ENCODE assay signal across 10 mouse cellular contexts in genomic region chrX:74424443-74424842, GRCm38 (mm10). TPM values are rescaled to one million over a fixed set of nuclear protein-coding genes. Genes with fewer than 3 reads are reported as not detected.
DNase-seq lines count a peak whose midpoint lies in the region; ATAC-seq and TF ChIP-seq lines count a peak whose summit lies in the region.
"Had no signal": no experiment of that assay in that cellular context is flagged by ENCODE, and none has a peak within 500 bp of the region (broad histone marks: within the 10 kb centered on the region; RNA-seq: fewer than 3 reads in every experiment).

No protein-coding gene starts in this region.

- no peak for TF ChIP-seq CTCF in kidney, adult 2 months (conservative IDR thresholded peaks at IDR 0.05; ENCODE audit: insufficient read depth, insufficient read length, low read depth, low read length)

- no peaks in the 10 kb centered on the region for H3K27me3 ChIP-seq in kidney, adult 2 months (replicated peaks; ENCODE audit: control insufficient read depth, insufficient read depth, low read length)
- H3K27me3 ChIP-seq in kidney, embryonic 15.5 days: no peaks in the 10 kb centered on the region
- H3K27me3 ChIP-seq in liver, embryonic 12.5 days (replicated peaks): no peaks in the 10 kb centered on the region
- H3K27me3 ChIP-seq in stomach, embryonic 16.5 days (ENCODE audit: control insufficient read depth, insufficient read depth, low read length): no peaks in the 10 kb centered on the region
- H3K27me3 ChIP-seq in hindbrain, embryonic 11.5 days (ENCODE audit: control insufficient read depth, insufficient read depth, low read length): no peaks in the 10 kb centered on the region
- H3K27me3 ChIP-seq: forebrain, embryonic 13.5 days had no signal

- H3K4me3 ChIP-seq in kidney, adult 2 months (ENCODE audit: insufficient read depth, low read depth, low read length): no peak overlapping the region
- H3K4me3 ChIP-seq in kidney, embryonic 15.5 days (replicated peaks): no peak overlapping the region
- peak overlapping the region; percentile 70 for H3K4me3 ChIP-seq in liver, embryonic 12.5 days
- H3K4me3 ChIP-seq in stomach, embryonic 16.5 days (replicated peaks; ENCODE audit: low read length): no peak overlapping the region
- H3K4me3 ChIP-seq in hindbrain, embryonic 11.5 days (ENCODE audit: low read depth, low read length): no peak overlapping the region
- H3K4me3 ChIP-seq: forebrain, embryonic 13.5 days had no signal

- H3K36me3 ChIP-seq in kidney, adult 2 months (ENCODE audit: control insufficient read depth, insufficient read depth, low read length): no peaks in the 10 kb centered on the region
- no peaks in the 10 kb centered on the region for H3K36me3 ChIP-seq in kidney, embryonic 15.5 days
- H3K36me3 ChIP-seq in liver, embryonic 12.5 days: peaks cover 3% of the 10 kb centered on the region; the same call in 1 of the 2 replicates
- no peaks in the 10 kb centered on the region for H3K36me3 ChIP-seq in stomach, embryonic 16.5 days (ENCODE audit: control insufficient read depth, insufficient read depth, low read length)
- no peaks in the 10 kb centered on the region for H3K36me3 ChIP-seq in hindbrain, embryonic 11.5 days (ENCODE audit: control insufficient read depth, insufficient read depth, low read length)

- no peak overlapping the region for H3K27ac ChIP-seq in kidney, adult 2 months (ENCODE audit: insufficient read depth, low read depth, low read length)
- H3K27ac ChIP-seq in kidney, embryonic 15.5 days: no peak overlapping the region
- H3K27ac ChIP-seq in liver, embryonic 12.5 days: peak overlapping the region; percentile 90
- peak overlapping the region; percentile 91 for H3K27ac ChIP-seq in stomach, embryonic 16.5 days (ENCODE audit: low read length)
- no peak overlapping the region for H3K27ac ChIP-seq in hindbrain, embryonic 11.5 days (ENCODE audit: low read depth, low read length)
- H3K27ac ChIP-seq: forebrain, embryonic 13.5 days; kidney, postnatal 0 days had no signal

- TF ChIP-seq POLR2A in kidney, adult 2 months (IDR thresholded peaks at IDR 0.05; ENCODE audit: low read depth, low read length): no peak

- H3K9me3 ChIP-seq in kidney, embryonic 15.5 days (replicated peaks): no peaks in the 10 kb centered on the region
- no peaks in the 10 kb centered on the region for H3K9me3 ChIP-seq in liver, embryonic 12.5 days (replicated peaks)
- H3K9me3 ChIP-seq in stomach, embryonic 16.5 days (replicated peaks; ENCODE audit: control insufficient read depth, low read length): no peaks in the 10 kb centered on the region
- H3K9me3 ChIP-seq in hindbrain, embryonic 11.5 days (ENCODE audit: control insufficient read depth, low read length): no peaks in the 10 kb centered on the region
- H3K9me3 ChIP-seq: forebrain, embryonic 13.5 days; G1E had no signal

- H3K9ac ChIP-seq in kidney, embryonic 15.5 days: no peak overlapping the region
- H3K9ac ChIP-seq in liver, embryonic 12.5 days: peak overlapping the region; percentile 64
- no peak overlapping the region for H3K9ac ChIP-seq in stomach, embryonic 16.5 days (ENCODE audit: low read length)
- no peak overlapping the region for H3K9ac ChIP-seq in hindbrain, embryonic 11.5 days (ENCODE audit: low read depth, low read length)
- H3K9ac ChIP-seq: forebrain, embryonic 13.5 days had no signal

- H3K4me1 ChIP-seq in kidney, adult 2 months (ENCODE audit: control insufficient read depth, insufficient read depth, low read length): 0 out of 2 replicates have a peak, but pooled peaks cover 7% of the 10 kb centered on the region
- H3K4me1 ChIP-seq in kidney, embryonic 15.5 days: 0 out of 2 replicates have a peak, but pooled peaks cover 2% of the 10 kb centered on the region
- H3K4me1 ChIP-seq in liver, embryonic 12.5 days: peaks cover 46% of the 10 kb centered on the region
- 0 out of 2 replicates have a peak, but pooled peaks cover 4% of the 10 kb centered on the region for H3K4me1 ChIP-seq in stomach, embryonic 16.5 days (ENCODE audit: control insufficient read depth, insufficient read depth, low read length)
- no peaks in the 10 kb centered on the region for H3K4me1 ChIP-seq in hindbrain, embryonic 11.5 days (replicated peaks; ENCODE audit: control insufficient read depth, insufficient read depth, low read length)

- ATAC-seq in kidney, embryonic 15.5 days (replicated peaks; ENCODE audit: low FRiP score): no peak
- peak; percentile 42; the same call in 1 of the 2 replicates for ATAC-seq in liver, embryonic 12.5 days
- peak; percentile 45; the same call in 1 of the 2 replicates for ATAC-seq in stomach, embryonic 16.5 days (ENCODE audit: insufficient read depth, low FRiP score)
- no peak for ATAC-seq in hindbrain, embryonic 11.5 days (ENCODE audit: low FRiP score)
- ATAC-seq: forebrain, embryonic 13.5 days had no signal

- DNase-seq in kidney, adult 2 months: peak; percentile 14
- DNase-seq in adrenal gland, postnatal 36 days: peak; percentile 28 to 38
- no peak for DNase-seq in hindbrain, embryonic 11.5 days (ENCODE audit: low spot score)
- no peak for DNase-seq in layer of hippocampus, adult 18-20 months (ENCODE audit: low spot score in 2 of 2)

- no peak overlapping the region for H3K4me2 ChIP-seq in kidney, embryonic 15.5 days
- peak overlapping the region; percentile 76 for H3K4me2 ChIP-seq in liver, embryonic 12.5 days
- H3K4me2 ChIP-seq in stomach, embryonic 16.5 days (ENCODE audit: low read depth, low read length): peak overlapping the region; percentile 13; the same call in 1 of the 2 replicates
- no peak overlapping the region for H3K4me2 ChIP-seq in hindbrain, embryonic 11.5 days (replicated peaks; ENCODE audit: low read depth, low read length)
- H3K4me2 ChIP-seq: forebrain, embryonic 13.5 days had no signal

RNA-seq across cellular contexts. Expression of gene G6pdx, which starts 4.6 kb away (rescaled TPM):
- polyA plus RNA-seq in kidney, adult 2 months (2012; rRNA removed): 34.1 and 34.8 TPM in 2 replicates
- 45.7 and 49.2 TPM in 2 replicates for polyA plus RNA-seq in kidney, embryonic 15.5 days (2015; fragmentation: Nextera tagmentation; extraction: Ambion mirVana)
- total RNA-seq in adrenal gland, postnatal 36 days (2021): 100 to 1,000 TPM; 172 to 176 TPM
- 56.5 and 60.4 TPM in 2 replicates for polyA plus RNA-seq in liver, embryonic 12.5 days (2016; fragmentation: Nextera tagmentation; extraction: Ambion mirVana)
- polyA plus RNA-seq in stomach, embryonic 16.5 days (2015; fragmentation: Nextera tagmentation; extraction: Ambion mirVana): 84.5 and 109 TPM in 2 replicates
- 54.9 and 56.5 TPM in 2 replicates for polyA plus RNA-seq in hindbrain, embryonic 11.5 days (2014; fragmentation: Nextera tagmentation; extraction: Ambion mirVana)
- total RNA-seq in layer of hippocampus, adult 18-20 months (2021): 10 to 100 TPM; 26.0 to 29.3 TPM

RNA-seq across cellular contexts. Expression of gene Ikbkg, which starts 31.4 kb away (rescaled TPM):
- 10.7 and 11.2 TPM in 2 replicates for polyA plus RNA-seq in kidney, adult 2 months (2012; rRNA removed)
- polyA plus RNA-seq in kidney, embryonic 15.5 days (2015; fragmentation: Nextera tagmentation; extraction: Ambion mirVana): 19.9 and 21.0 TPM in 2 replicates
- total RNA-seq in adrenal gland, postnatal 36 days (2021): 100 to 1,000 TPM in 1 of 2 experiments, 10 to 100 TPM in 1; 71.2 to 110 TPM
- polyA plus RNA-seq in liver, embryonic 12.5 days (2016; fragmentation: Nextera tagmentation; extraction: Ambion mirVana): 21.6 and 22.4 TPM in 2 replicates
- 22.8 and 24.4 TPM in 2 replicates for polyA plus RNA-seq in stomach, embryonic 16.5 days (2015; fragmentation: Nextera tagmentation; extraction: Ambion mirVana)
- polyA plus RNA-seq in hindbrain, embryonic 11.5 days (2014; fragmentation: Nextera tagmentation; extraction: Ambion mirVana): 21.7 and 25.4 TPM in 2 replicates
- 10 to 100 TPM; 49.7 to 51.5 TPM for total RNA-seq in layer of hippocampus, adult 18-20 months (2021)

RNA-seq across cellular contexts. Expression of gene Fam3a, which starts 31.4 kb away (rescaled TPM):
- 47.1 and 53.5 TPM in 2 replicates for polyA plus RNA-seq in kidney, adult 2 months (2012; rRNA removed)
- 38.9 and 40.2 TPM in 2 replicates for polyA plus RNA-seq in kidney, embryonic 15.5 days (2015; fragmentation: Nextera tagmentation; extraction: Ambion mirVana)
- 10 to 100 TPM; 28.6 TPM for total RNA-seq in adrenal gland, postnatal 36 days (2021)
- polyA plus RNA-seq in liver, embryonic 12.5 days (2016; fragmentation: Nextera tagmentation; extraction: Ambion mirVana): 10.7 and 12.4 TPM in 2 replicates
- 36.2 and 40.4 TPM in 2 replicates for polyA plus RNA-seq in stomach, embryonic 16.5 days (2015; fragmentation: Nextera tagmentation; extraction: Ambion mirVana)
- polyA plus RNA-seq in hindbrain, embryonic 11.5 days (2014; fragmentation: Nextera tagmentation; extraction: Ambion mirVana): 26.9 and 29.0 TPM in 2 replicates
- total RNA-seq in layer of hippocampus, adult 18-20 months (2021): 10 to 100 TPM; 15.4 to 20.8 TPM

RNA-seq across cellular contexts. Expression of gene Slc10a3, which starts 51.3 kb away (rescaled TPM):
- 13.9 and 17.4 TPM in 2 replicates for polyA plus RNA-seq in kidney, adult 2 months (2012; rRNA removed)
- polyA plus RNA-seq in kidney, embryonic 15.5 days (2015; fragmentation: Nextera tagmentation; extraction: Ambion mirVana): 19.7 and 22.1 TPM in 2 replicates
- 10 to 100 TPM; 22.8 to 26.8 TPM for total RNA-seq in adrenal gland, postnatal 36 days (2021)
- 9.7 and 9.9 TPM in 2 replicates for polyA plus RNA-seq in liver, embryonic 12.5 days (2016; fragmentation: Nextera tagmentation; extraction: Ambion mirVana)
- polyA plus RNA-seq in stomach, embryonic 16.5 days (2015; fragmentation: Nextera tagmentation; extraction: Ambion mirVana): 18.6 and 21.4 TPM in 2 replicates
- 7.4 and 7.7 TPM in 2 replicates for polyA plus RNA-seq in hindbrain, embryonic 11.5 days (2014; fragmentation: Nextera tagmentation; extraction: Ambion mirVana)
- total RNA-seq in layer of hippocampus, adult 18-20 months (2021): 1 to 10 TPM; 2.3 to 2.6 TPM

RNA-seq across cellular contexts. Expression of gene Ubl4a, which starts 51.4 kb away (rescaled TPM):
- 43.3 and 50.4 TPM in 2 replicates for polyA plus RNA-seq in kidney, adult 2 months (2012; rRNA removed)
- polyA plus RNA-seq in kidney, embryonic 15.5 days (2015; fragmentation: Nextera tagmentation; extraction: Ambion mirVana): 68.4 and 76.0 TPM in 2 replicates
- total RNA-seq in adrenal gland, postnatal 36 days (2021): 10 to 100 TPM; 59.6 to 72.6 TPM
- polyA plus RNA-seq in liver, embryonic 12.5 days (2016; fragmentation: Nextera tagmentation; extraction: Ambion mirVana): 50.1 and 50.7 TPM in 2 replicates
- polyA plus RNA-seq in stomach, embryonic 16.5 days (2015; fragmentation: Nextera tagmentation; extraction: Ambion mirVana): 67.0 and 72.8 TPM in 2 replicates
- 68.6 and 69.9 TPM in 2 replicates for polyA plus RNA-seq in hindbrain, embryonic 11.5 days (2014; fragmentation: Nextera tagmentation; extraction: Ambion mirVana)
- 10 to 100 TPM; 61.5 to 61.8 TPM for total RNA-seq in layer of hippocampus, adult 18-20 months (2021)

Comparison
In these comparisons a context has a peak if more than half of its experiments do, and no peak if none do; other contexts are left out.
1. DNase-seq: peak in kidney, adult 2 months (single experiment) and adrenal gland, postnatal 36 days (2 of 2); none in hindbrain, embryonic 11.5 days (single experiment) and layer of hippocampus, adult 18-20 months (0 of 2).
2. H3K27ac ChIP-seq: peak in liver, embryonic 12.5 days (single experiment) and stomach, embryonic 16.5 days (single experiment); none in kidney, adult 2 months (single experiment), kidney, embryonic 15.5 days (single experiment) and hindbrain, embryonic 11.5 days (single experiment).
3. ATAC-seq: peak in liver, embryonic 12.5 days (single experiment) and stomach, embryonic 16.5 days (single experiment); none in kidney, embryonic 15.5 days (single experiment) and hindbrain, embryonic 11.5 days (single experiment).
4. H3K4me2 ChIP-seq: peak in liver, embryonic 12.5 days (single experiment) and stomach, embryonic 16.5 days (single experiment); none in kidney, embryonic 15.5 days (single experiment) and hindbrain, embryonic 11.5 days (single experiment).